Mouse (Mus musculus): ENCODE data around the gene Slc17a9.

GRCm38 (mm10) chr2:180703175-180703574 is 21.9 kb upstream of the Slc17a9 start:
- TF ChIP-seq GATA1 (IDR thresholded peaks at IDR 0.05; ENCODE audit: low read length) (no peak), TAL1 (IDR thresholded peaks at IDR 0.05; ENCODE audit: low read length) (no peak)
